Mouse (Mus musculus) kidney, postnatal 0 days (tissue): ENCODE data around the gene Olfr1181. TPM values are rescaled to one million over a fixed set of nuclear protein-coding genes. Genes with fewer than 3 reads are reported as not detected.
"Not testable (repeated sequence)": the region's sequence is repeated elsewhere in the genome, so short reads cannot be mapped to it uniquely, and the experiment has no call there.

ENCODE experiments used
- ATAC-seq: fragments of 200-750 bp; cut with Nextera tagmentation; replicated peaks from 2 replicates; pipeline ENCODE4 v1.8.0; 2017; ENCODE audit warnings: low read depth, moderate number of reproducible peaks, moderate TSS enrichment, moderate library complexity; ENCODE audit not compliant: low FRiP score
- DNase-seq: peaks from one replicate; pipeline ENCODE4 v3.0.0-alpha.2; 2016; ENCODE audit warnings: low spot score
- H3K27ac ChIP-seq: fragments of 300-500 bp; sonication (generic); 2 replicates; pipeline ENCODE4 v1.5.1; 2014; ENCODE audit warnings: mild to moderate bottlenecking
- H3K27me3 ChIP-seq: fragments of 300-500 bp; sonication (generic); 2 replicates; pipeline ENCODE4 v1.6.1; 2014; ENCODE audit warnings: low read length, mixed read lengths; ENCODE audit not compliant: insufficient read depth
- H3K36me3 ChIP-seq: fragments of 300-500 bp; sonication (generic); 2 replicates; pipeline ENCODE4 v1.6.1; 2014; ENCODE audit warnings: low read length, mixed read lengths; ENCODE audit not compliant: insufficient read depth
- H3K4me1 ChIP-seq: fragments of 300-500 bp; sonication (generic); replicated peaks from 2 replicates; pipeline ENCODE4 v1.6.1; 2014; ENCODE audit warnings: antibody characterized with exemption, low read length, mixed read lengths; ENCODE audit not compliant: insufficient read depth
- H3K4me2 ChIP-seq: fragments of 300-500 bp; sonication (generic); 2 replicates; pipeline ENCODE4 v1.6.1; 2014; ENCODE audit warnings: mild to moderate bottlenecking, low read length, moderate library complexity, mixed read lengths
- H3K4me3 ChIP-seq: fragments of 300-500 bp; sonication (generic); replicated peaks from 2 replicates; pipeline ENCODE4 v1.5.1; 2014; ENCODE audit warnings: low read depth, low read length
- H3K9ac ChIP-seq: fragments of 300-500 bp; sonication (generic); 2 replicates; pipeline ENCODE4 v1.6.1; 2014; ENCODE audit warnings: low read depth, low read length
- H3K9me3 ChIP-seq: fragments of 300-500 bp; sonication (generic); replicated peaks from 2 replicates; pipeline ENCODE4 v1.6.1; 2016; ENCODE audit warnings: low read length, inconsistent platforms, mixed read lengths
- CTCF ChIP-seq: IDR thresholded peaks from 2 replicates; pipeline ENCODE4 v1.5.1; 2016; ENCODE audit warnings: antibody characterized with exemption, low read depth, mild to moderate bottlenecking, moderate library complexity
- WGBS: fragments of 180-500 bp; shearing (Covaris S2); extraction: QIAGEN DNeasy Blood & Tissue Kit; methylation state at CpG from one replicate; pipeline ENCODE4 v1.1.7; 2014; 5-methylcytosine and 5-hydroxymethylcytosine counted together
- polyA plus RNA-seq: library from polyadenylated mRNA; unstranded; fragments of >200 nt; fragmentation: Nextera tagmentation; extraction: Ambion mirVana; gene quantifications from 2 replicates; pipeline ENCODE4 v1.2.1, GENCODE M21; 2015

Olfr1181 gene
- not detected in 2 replicates for polyA plus RNA-seq

DNA sequence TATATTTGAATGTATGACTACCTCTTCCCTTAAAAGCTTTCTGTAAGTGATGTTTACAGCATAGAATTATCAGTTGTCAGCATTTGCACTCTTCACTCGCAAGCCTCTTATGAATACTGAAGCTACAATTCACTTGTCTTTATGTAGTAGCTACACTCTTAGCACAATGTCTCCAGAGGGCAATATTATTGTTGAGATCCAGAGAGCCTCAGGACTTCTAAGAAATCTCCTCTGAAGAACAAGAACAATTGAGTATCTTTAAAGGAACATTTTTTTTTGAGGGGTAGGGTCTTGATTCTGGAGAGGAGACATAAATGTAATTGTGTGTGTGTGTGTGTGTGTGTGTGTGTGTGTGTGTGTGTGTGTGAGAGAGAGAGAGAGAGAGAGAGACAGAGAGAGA, at the start of gene Olfr1181:
Gene Olfr1181, minus strand, starts transcription at position 101 of the 400 bp plus-strand sequence.
- no peak within 1 kb of the TSS for H3K27ac ChIP-seq
- H3K27me3 ChIP-seq: no peaks in the 10 kb centered on the region
- no peak for TF ChIP-seq CTCF
- no peak within 1 kb of the TSS for H3K9ac ChIP-seq
- 84% methylated on average over 1 of the region's 1 CpGs for WGBS
- no peaks in the 10 kb centered on the region for H3K4me1 ChIP-seq
- no peaks in the 10 kb centered on the region for H3K36me3 ChIP-seq
- no peaks in the 10 kb centered on the region for H3K9me3 ChIP-seq
- ATAC-seq (no peak), DNase-seq (no peak)
- H3K4me3 ChIP-seq: no peak within 1 kb of the TSS
- no peak within 1 kb of the TSS for H3K4me2 ChIP-seq

DNA sequence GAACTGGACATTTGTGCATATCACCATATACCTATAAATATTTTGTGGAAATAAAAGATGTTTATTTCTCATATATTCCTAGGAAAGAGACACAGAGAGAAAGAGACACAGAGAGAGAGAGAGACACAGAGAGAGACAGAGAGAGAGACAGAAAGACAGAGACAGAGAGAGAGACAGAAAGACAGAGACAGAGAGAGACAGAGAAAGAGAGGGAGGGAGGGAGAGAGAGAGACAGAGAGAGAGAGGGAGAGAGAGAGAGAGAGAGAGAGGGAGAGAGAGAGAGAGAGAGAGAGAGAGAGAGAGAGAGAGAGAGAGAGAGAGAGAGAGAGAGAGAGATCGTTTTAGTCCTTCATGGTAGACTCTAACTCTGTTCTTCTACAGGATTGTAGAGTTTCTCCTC, 28.6 kb upstream of the Olfr1181 start, which contains the start of gene Olfr1183:
Gene Olfr1183, plus strand, starts transcription at position 301 of the 400 bp plus-strand sequence.
- H3K9ac ChIP-seq, H3K9me3 ChIP-seq, H3K4me3 ChIP-seq, ATAC-seq, H3K4me2 ChIP-seq, H3K27ac ChIP-seq, DNase-seq, H3K27me3 ChIP-seq, H3K4me1 ChIP-seq, H3K36me3 ChIP-seq: not testable (repeated sequence)
- 88% methylated on average over 1 of the region's 1 CpGs for WGBS

DNA sequence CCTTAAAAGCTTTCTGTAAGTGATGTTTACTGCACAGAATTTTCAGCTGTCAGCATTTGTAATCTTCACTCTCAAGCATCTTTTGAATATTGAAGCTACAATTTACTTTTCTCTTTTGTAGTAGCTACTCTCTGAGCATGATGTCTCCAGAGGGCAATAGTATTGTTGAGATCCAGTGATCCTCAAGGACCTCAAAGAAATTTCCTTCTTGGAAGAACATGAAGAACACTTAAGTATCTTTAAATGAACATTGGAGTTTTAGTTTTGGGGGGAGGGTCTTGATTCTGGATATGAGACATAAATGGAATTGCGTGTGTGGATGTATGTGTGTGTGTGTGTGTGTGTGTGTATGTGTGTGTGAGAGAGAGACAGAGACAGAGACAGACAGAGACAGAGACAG, 23.1 kb upstream of the Olfr1181 start, which contains the start of gene Gm13757:
Gene Gm13757, minus strand, starts transcription at position 101 of the 400 bp plus-strand sequence.
- ATAC-seq (no peak), DNase-seq (no peak)
- no peaks in the 10 kb centered on the region for H3K27me3 ChIP-seq
- H3K4me2 ChIP-seq: no peak within 1 kb of the TSS
- TF ChIP-seq CTCF: no peak
- H3K36me3 ChIP-seq: no peaks in the 10 kb centered on the region
- no peak within 1 kb of the TSS for H3K4me3 ChIP-seq
- H3K9ac ChIP-seq: no peak within 1 kb of the TSS
- no peaks in the 10 kb centered on the region for H3K9me3 ChIP-seq
- H3K4me1 ChIP-seq: no peaks in the 10 kb centered on the region
- H3K27ac ChIP-seq: no peak within 1 kb of the TSS
- WGBS: 95% methylated on average over 1 of the region's 1 CpGs

DNA sequence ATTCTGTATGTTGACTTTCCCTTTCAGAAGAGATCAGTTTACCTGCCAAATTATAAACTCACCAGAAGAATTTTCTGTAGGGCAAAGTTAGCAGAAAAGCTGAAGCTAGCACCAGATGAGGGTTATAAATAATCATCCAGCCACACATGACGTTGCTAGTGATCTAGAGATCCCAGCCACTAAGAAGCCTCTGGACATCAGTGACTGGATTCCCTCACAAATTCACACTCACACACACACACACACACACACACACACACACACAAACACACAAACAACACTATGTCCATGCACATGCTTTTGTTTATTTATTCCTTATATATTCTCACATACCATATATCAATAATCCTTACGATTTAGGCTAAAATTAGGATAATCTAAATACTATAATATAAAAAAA, 6.9 kb downstream of the Olfr1181 start, which contains the start of gene Olfr1180:
Gene Olfr1180, minus strand, starts transcription at position 101 of the 400 bp plus-strand sequence.
- Histone ChIP-seq H3K4me3 (no peak within 1 kb of the TSS), H3K9me3 (no peaks in the 10 kb centered on the region), H3K4me1 (no peaks in the 10 kb centered on the region), H3K36me3 (no peaks in the 10 kb centered on the region), H3K27me3 (no peaks in the 10 kb centered on the region), H3K9ac (no peak within 1 kb of the TSS), H3K27ac (no peak within 1 kb of the TSS), H3K4me2 (no peak within 1 kb of the TSS)
- no peak for TF ChIP-seq CTCF
- no peak for DNase-seq
- 63% methylated on average over 2 of the region's 2 CpGs for WGBS
- no peak for ATAC-seq

DNA sequence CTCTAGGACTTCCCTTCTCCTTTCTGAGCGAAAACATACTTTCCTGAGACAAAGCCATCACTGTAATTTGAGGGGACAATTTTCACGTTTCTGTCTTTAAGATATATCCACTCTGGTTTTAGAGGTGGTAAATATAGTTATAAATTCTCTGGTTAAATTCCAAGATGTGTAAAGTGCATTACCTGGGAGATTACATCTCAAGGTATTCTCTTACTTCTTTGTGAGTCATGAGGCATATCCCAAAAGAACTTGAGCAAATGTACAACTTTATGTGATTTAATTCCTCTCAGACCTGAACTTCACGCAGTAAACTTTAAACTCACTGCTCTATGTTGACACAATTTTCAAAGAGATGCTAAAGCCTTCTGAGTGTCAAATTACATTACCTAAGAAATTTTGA, 19.6 kb downstream of the Olfr1181 start, which contains the start of gene Olfr1179:
Gene Olfr1179, minus strand, starts transcription at position 101 of the 400 bp plus-strand sequence.
- no peak within 1 kb of the TSS for H3K9ac ChIP-seq
- ATAC-seq (no peak), DNase-seq (no peak)
- H3K27ac ChIP-seq: no peak within 1 kb of the TSS
- TF ChIP-seq CTCF: no peak
- no peak within 1 kb of the TSS for H3K4me3 ChIP-seq
- no peaks in the 10 kb centered on the region for H3K36me3 ChIP-seq
- WGBS: 85% methylated on average over 3 of the region's 3 CpGs
- no peaks in the 10 kb centered on the region for H3K4me1 ChIP-seq
- H3K27me3 ChIP-seq: no peaks in the 10 kb centered on the region
- H3K9me3 ChIP-seq: no peaks in the 10 kb centered on the region
- no peak within 1 kb of the TSS for H3K4me2 ChIP-seq

DNA sequence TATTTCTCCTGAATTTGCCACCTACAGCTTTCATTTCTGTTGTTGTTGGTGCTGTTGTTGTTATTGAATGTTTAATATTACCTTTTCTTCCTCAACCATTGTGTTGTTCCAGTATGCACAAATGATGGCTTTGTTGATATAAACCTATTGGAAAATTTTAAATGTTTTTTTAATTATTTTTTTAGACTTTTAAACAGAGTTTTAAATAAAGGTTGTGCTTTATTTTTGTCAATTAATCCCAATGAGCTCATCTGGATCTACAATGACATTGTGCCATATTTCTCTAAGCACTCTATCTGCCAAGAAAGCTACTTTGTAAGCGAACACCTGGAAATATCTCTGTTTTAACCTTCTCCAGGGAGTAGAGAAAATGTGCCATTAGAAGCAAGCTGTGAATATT, 39.2 kb downstream of the Olfr1181 start, which contains the start of gene Olfr1178:
Gene Olfr1178, plus strand, starts transcription at position 301 of the 400 bp plus-strand sequence.
- no peaks in the 10 kb centered on the region for H3K27me3 ChIP-seq
- no peak within 1 kb of the TSS for H3K4me2 ChIP-seq
- H3K4me3 ChIP-seq: no peak within 1 kb of the TSS
- ATAC-seq (no peak), DNase-seq (no peak)
- H3K27ac ChIP-seq: no peak within 1 kb of the TSS
- no peak for TF ChIP-seq CTCF
- H3K4me1 ChIP-seq: no peaks in the 10 kb centered on the region
- no peaks in the 10 kb centered on the region for H3K9me3 ChIP-seq
- H3K9ac ChIP-seq: no peak within 1 kb of the TSS
- no peaks in the 10 kb centered on the region for H3K36me3 ChIP-seq
- WGBS: 79% methylated on average over 1 of the region's 1 CpGs

Other genes starting within 250 kb of the Olfr1181 start
- gene Olfr1168, start 244.3 kb downstream of the Olfr1181 start, polyA plus RNA-seq: not detected in 2 replicates
- not detected in 2 replicates for gene Olfr1170, start 197.8 kb downstream of the Olfr1181 start, polyA plus RNA-seq
- gene Olfr1173, start 146.3 kb downstream of the Olfr1181 start, polyA plus RNA-seq: not detected in 2 replicates
- gene Olfr1174-ps, start 111.0 kb downstream of the Olfr1181 start, polyA plus RNA-seq: not detected in 2 replicates
- not detected in 2 replicates for gene Olfr1175-ps, start 99.0 kb downstream of the Olfr1181 start, polyA plus RNA-seq
- not detected in 2 replicates for gene Olfr1176, start 89.5 kb downstream of the Olfr1181 start, polyA plus RNA-seq
- not detected in 2 replicates for gene Olfr1177-ps, start 79.7 kb downstream of the Olfr1181 start, polyA plus RNA-seq
- not detected in 2 replicates for gene Olfr1178, start 39.1 kb downstream of the Olfr1181 start, polyA plus RNA-seq
- not detected in 2 replicates for gene Olfr1179, start 19.7 kb downstream of the Olfr1181 start, polyA plus RNA-seq
- gene Olfr1180, start 7.0 kb downstream of the Olfr1181 start, polyA plus RNA-seq: not detected in 2 replicates
- not detected in 2 replicates for gene Gm13757, start 23.0 kb upstream of the Olfr1181 start, polyA plus RNA-seq
- not detected in 2 replicates for gene Olfr1183, start 28.7 kb upstream of the Olfr1181 start, polyA plus RNA-seq
- not detected in 2 replicates for gene Olfr1184, start 57.4 kb upstream of the Olfr1181 start, polyA plus RNA-seq
- not detected in 2 replicates for gene Olfr1185-ps1, start 67.1 kb upstream of the Olfr1181 start, polyA plus RNA-seq
- gene Olfr1186, start 92.4 kb upstream of the Olfr1181 start, polyA plus RNA-seq: not detected in 2 replicates
- gene Olfr1188, start 130.8 kb upstream of the Olfr1181 start, polyA plus RNA-seq: not detected in 2 replicates
- not detected in 2 replicates for gene Olfr1189, start 160.3 kb upstream of the Olfr1181 start, polyA plus RNA-seq
- gene Olfr1191-ps1, start 214.4 kb upstream of the Olfr1181 start, polyA plus RNA-seq: not detected in 2 replicates
- gene Olfr1192-ps1, start 222.3 kb upstream of the Olfr1181 start, polyA plus RNA-seq: not detected in 2 replicates
- not detected in 2 replicates for gene Olfr1193, start 249.5 kb upstream of the Olfr1181 start, polyA plus RNA-seq